Mouse (Mus musculus) heart, postnatal 0 days (tissue): Measurements from ENCODE around the gene Mbnl2. TPM values are rescaled to one million over a fixed set of nuclear protein-coding genes. Genes with fewer than 3 reads are reported as not detected.

Experiments used
- ATAC-seq: fragments of 200-750 bp; cut with Nextera tagmentation; 2 replicates; pipeline ENCODE4 v1.8.0; 2017; ENCODE audit warnings: low read depth, moderate number of reproducible peaks, moderate library complexity; ENCODE audit not compliant: insufficient read depth
- DNase-seq: peaks from one replicate; pipeline ENCODE4 v3.0.0-alpha.2; 2016; ENCODE audit warnings: low spot score
- H3K27ac ChIP-seq: fragments of 300-500 bp; sonication (generic); 2 replicates; pipeline ENCODE4 v1.5.1; 2014; ENCODE audit warnings: low read depth, mild to moderate bottlenecking
- H3K27me3 ChIP-seq: fragments of 300-500 bp; sonication (generic); 2 replicates; pipeline ENCODE4 v1.6.1; 2014; ENCODE audit warnings: low read length, mixed read lengths; ENCODE audit not compliant: control insufficient read depth, insufficient read depth
- H3K36me3 ChIP-seq: fragments of 300-500 bp; sonication (generic); replicated peaks from 2 replicates; pipeline ENCODE4 v1.6.1; 2014; ENCODE audit warnings: low read length, mixed read lengths; ENCODE audit not compliant: control insufficient read depth, insufficient read depth
- H3K4me1 ChIP-seq: fragments of 300-500 bp; sonication (generic); 2 replicates; pipeline ENCODE4 v1.6.1; 2014; ENCODE audit warnings: antibody characterized with exemption; ENCODE audit not compliant: control insufficient read depth, insufficient read depth
- H3K4me2 ChIP-seq: fragments of 300-500 bp; sonication (generic); 2 replicates; pipeline ENCODE4 v1.6.1; 2014; ENCODE audit warnings: low read depth, mild to moderate bottlenecking, low read length, moderate library complexity
- H3K4me3 ChIP-seq: fragments of 300-500 bp; sonication (generic); 2 replicates; pipeline ENCODE4 v1.5.1; 2014; ENCODE audit warnings: low read depth, low read length
- H3K9ac ChIP-seq: fragments of 300-500 bp; sonication (generic); replicated peaks from 2 replicates; pipeline ENCODE4 v1.6.1; 2014; ENCODE audit warnings: low read depth, low read length, mixed read lengths
- H3K9me3 ChIP-seq: fragments of 300-500 bp; sonication (generic); replicated peaks from 2 replicates; pipeline ENCODE4 v1.6.1; 2016; ENCODE audit warnings: low read length; ENCODE audit not compliant: control insufficient read depth
- CTCF ChIP-seq: IDR thresholded peaks from 2 replicates; pipeline ENCODE4 v1.5.1; 2016; ENCODE audit warnings: antibody characterized with exemption, control low read depth, low read depth
- EP300 ChIP-seq: IDR thresholded peaks from 2 replicates; pipeline ENCODE4 v1.6.1; 2016; ENCODE audit warnings: antibody characterized with exemption, low read depth
- WGBS: fragments of 180-500 bp; shearing (Covaris S2); extraction: QIAGEN DNeasy Blood & Tissue Kit; methylation state at CpG from one replicate; pipeline ENCODE4 v1.1.7; 2014; 5-methylcytosine and 5-hydroxymethylcytosine counted together
- polyA plus RNA-seq: library from polyadenylated mRNA; unstranded; fragments of >200 nt; fragmentation: Nextera tagmentation; extraction: Ambion mirVana; gene quantifications from 2 replicates; pipeline ENCODE4 v1.2.1, GENCODE M21; 2015
- total RNA-seq: library from RNA; depleted of rRNA; stranded (reverse); fragments of >200 nt; gene quantifications from 2 replicates; pipeline ENCODE4 v1.2.3, GENCODE M21; 2014; ENCODE audit warnings: low replicate concordance

The Mbnl2 gene
- total and polyA plus RNA-seq, 2 experiments from 2014 or later: 137 to 288 TPM

GRCm38 (mm10) chr14:120307356-120307755, 31.9 kb downstream of the Mbnl2 start:
- peak; percentile 5 for DNase-seq
- Histone ChIP-seq H3K4me2 (no peak overlapping the region), H3K4me1 (peaks cover 70% of the 10 kb centered on the region), H3K27me3 (no peaks in the 10 kb centered on the region), H3K27ac (peak overlapping the region; percentile 69), H3K9me3 (no peaks in the 10 kb centered on the region), H3K36me3 (no peaks in the 10 kb centered on the region), H3K9ac (no peak overlapping the region; the same call in 1 of the 2 replicates), H3K4me3 (no peak overlapping the region)
- ATAC-seq: no peak
- no peak for TF ChIP-seq EP300
- WGBS: 58% methylated on average over 3 of the region's 3 CpGs

- Histone ChIP-seq H3K9me3 (no peaks in the 10 kb centered on the region), H3K9ac (no peak overlapping the region), H3K27me3 (no peaks in the 10 kb centered on the region), H3K4me2 (peak overlapping the region; percentile 3; the same call in 1 of the 2 replicates), H3K27ac (peak overlapping the region; percentile 69), H3K4me1 (peaks cover 70% of the 10 kb centered on the region), H3K36me3 (no peaks in the 10 kb centered on the region), H3K4me3 (no peak overlapping the region)
- WGBS: 11% methylated on average over 4 of the region's 4 CpGs
- no peak for TF ChIP-seq CTCF
- no peak for TF ChIP-seq EP300
- peak; percentile 49 for DNase-seq
- peak; percentile 40 for ATAC-seq
Measured at GRCm38 (mm10) chr14:120307963-120308362, 32.5 kb downstream of the Mbnl2 start.

GRCm38 (mm10) chr14:120309691-120310090, 34.2 kb downstream of the Mbnl2 start:
- TF ChIP-seq CTCF: no peak
- 89% methylated on average over 6 of the region's 6 CpGs for WGBS
- Histone ChIP-seq H3K9me3 (no peaks in the 10 kb centered on the region), H3K4me2 (no peak overlapping the region), H3K4me1 (peaks cover 67% of the 10 kb centered on the region), H3K27ac (no peak overlapping the region), H3K4me3 (no peak overlapping the region), H3K27me3 (no peaks in the 10 kb centered on the region), H3K36me3 (0 out of 2 replicates have a peak, but pooled peaks cover under 1% of the 10 kb centered on the region), H3K9ac (no peak overlapping the region)
- DNase-seq: no peak
- ATAC-seq: no peak

GRCm38 (mm10) chr14:120311330-120312097, 36.0 kb downstream of the Mbnl2 start:
- Histone ChIP-seq H3K4me1 (peaks cover 72% of the 10 kb centered on the region), H3K36me3 (peaks cover 6% of the 10 kb centered on the region; the same call in 1 of the 2 replicates), H3K9ac (peak overlapping the region; percentile 28; the same call in 1 of the 2 replicates), H3K4me2 (peak overlapping the region; percentile 32), H3K9me3 (no peaks in the 10 kb centered on the region), H3K27ac (peak overlapping the region; percentile 73), H3K27me3 (no peaks in the 10 kb centered on the region), H3K4me3 (no peak overlapping the region)
- 27% methylated on average over 12 of the region's 12 CpGs for WGBS
- ATAC-seq (no peak), DNase-seq (peak; percentile 45)
- TF ChIP-seq EP300 (no peak), CTCF (no peak)

- Histone ChIP-seq H3K27me3 (no peaks in the 10 kb centered on the region), H3K4me1 (peaks cover 62% of the 10 kb centered on the region), H3K9ac (no peak overlapping the region), H3K9me3 (no peaks in the 10 kb centered on the region), H3K27ac (peak overlapping the region; percentile 62), H3K4me2 (no peak overlapping the region), H3K4me3 (no peak overlapping the region), H3K36me3 (peaks cover 6% of the 10 kb centered on the region; the same call in 1 of the 2 replicates)
- WGBS: 42% methylated on average over 12 of the region's 12 CpGs
- ATAC-seq (peak; percentile 56), DNase-seq (peak; percentile 43)
- no peak for TF ChIP-seq EP300
Measured at GRCm38 (mm10) chr14:120312661-120313406, 37.4 kb downstream of the Mbnl2 start.
